Mouse (Mus musculus) adrenal gland, adult 2 months (tissue): Measurements from ENCODE around the gene Agrp. TPM values are rescaled to one million over a fixed set of nuclear protein-coding genes. Genes with fewer than 3 reads are reported as not detected.
"Not testable (repeated sequence)": the region's sequence is repeated elsewhere in the genome, so short reads cannot be mapped to it uniquely, and the experiment has no call there.

Experiments
- DNase-seq: peaks from one replicate; pipeline ENCODE4 v3.0.0; 2021
- polyA plus RNA-seq: library from polyadenylated mRNA; depleted of rRNA; stranded (reverse); fragments of >200 nt; gene quantifications from 2 replicates; pipeline ENCODE4 v1.2.3, GENCODE M21; 2012
- total RNA-seq, 2 experiments: library from RNA; stranded (reverse); gene quantifications; 2 replicates each; pipeline ENCODE4 v1.2.3; 2021

Gene Agrp
- total and polyA plus RNA-seq, 3 experiments: 2.3 to 2.6 (median 2.4) TPM

GRCm38 (mm10) chr8:105622421-105622920 lies 14.7 kb downstream of the Agrp start:
- peak; percentile 92 for DNase-seq

- no peak for DNase-seq
Observed at GRCm38 (mm10) chr8:105621841-105622240, 15.4 kb downstream of the Agrp start.

GRCm38 (mm10) chr8:105620946-105621720 lies 16.1 kb downstream of the Agrp start:
- DNase-seq: no peak

- no peak for DNase-seq
Observed at GRCm38 (mm10) chr8:105620211-105620610, 17.0 kb downstream of the Agrp start.

- no peak for DNase-seq
Observed at GRCm38 (mm10) chr8:105618892-105619591, 18.2 kb downstream of the Agrp start.

GRCm38 (mm10) chr8:105618279-105618634 lies 18.9 kb downstream of the Agrp start:
- no peak for DNase-seq

- DNase-seq: no peak
Observed at GRCm38 (mm10) chr8:105617451-105618278, 19.5 kb downstream of the Agrp start.

GRCm38 (mm10) chr8:105615942-105616341 lies 21.3 kb downstream of the Agrp start:
- no peak for DNase-seq

GRCm38 (mm10) chr8:105613830-105614511 lies 23.2 kb downstream of the Agrp start:
- DNase-seq: peak; percentile 88

GRCm38 (mm10) chr8:105613037-105613436 lies 24.2 kb downstream of the Agrp start:
- DNase-seq: peak; percentile 84

- DNase-seq: no peak
Observed at GRCm38 (mm10) chr8:105611836-105612235, 25.4 kb downstream of the Agrp start.

- DNase-seq: no peak
Observed at GRCm38 (mm10) chr8:105609771-105610170, 27.4 kb downstream of the Agrp start.

- DNase-seq: no peak
Observed at GRCm38 (mm10) chr8:105609355-105609754, 27.8 kb downstream of the Agrp start.

GRCm38 (mm10) chr8:105607684-105608083 lies 29.5 kb downstream of the Agrp start:
- DNase-seq: peak; percentile 50

GRCm38 (mm10) chr8:105607062-105607461 lies 30.1 kb downstream of the Agrp start:
- DNase-seq: no peak

GRCm38 (mm10) chr8:105606189-105607023 lies 30.8 kb downstream of the Agrp start:
- DNase-seq: peak; percentile 91

- DNase-seq: peak; percentile 29
Observed at GRCm38 (mm10) chr8:105605491-105606188, 31.6 kb downstream of the Agrp start.

GRCm38 (mm10) chr8:105604804-105605381 lies 32.3 kb downstream of the Agrp start, which contains the start of gene Ripor1:
TSS of gene Ripor1 (plus strand) at chr8:105605255.
- DNase-seq: peak; percentile 90

GRCm38 (mm10) chr8:105602540-105602939 lies 34.7 kb downstream of the Agrp start:
- not testable (repeated sequence) for DNase-seq

GRCm38 (mm10) chr8:105601301-105601700 lies 35.9 kb downstream of the Agrp start:
- DNase-seq: peak; percentile 50
